Mouse (Mus musculus): ENCODE results near the gene 6030452D12Rik.

Gene 6030452D12Rik

GRCm38 (mm10) chr8:106500018-106500685 lies at the start of gene 6030452D12Rik:
6030452D12Rik (plus strand) TSS chr8:106500522.
- in situ Hi-C loops (cut with MboI; ENCODE audit: low pct_unique_long_range_greater_than_20kb in 1 of 2, low sequenced_read_pairs in 2 of 2, unreplicated experiment in 1 of 2): no loop called here

GRCm38 (mm10) chr8:106451301-106452085 lies 48.8 kb upstream of the 6030452D12Rik start:
- in situ Hi-C loops (cut with MboI; ENCODE audit: low pct_unique_long_range_greater_than_20kb in 1 of 2, low sequenced_read_pairs in 2 of 2, unreplicated experiment in 1 of 2): loop anchor here in 1 of 2 experiments (5.0 kb wide), 1 partner anchor 71 kb away; no protein-coding TSS in a partner anchor

- in situ Hi-C loops (cut with MboI; ENCODE audit: low pct_unique_long_range_greater_than_20kb in 1 of 2, low sequenced_read_pairs in 2 of 2, unreplicated experiment in 1 of 2): loop anchor here in 1 of 2 experiments (5.0 kb wide), 1 partner anchor 69 kb away; no protein-coding TSS in a partner anchor
Observed at GRCm38 (mm10) chr8:106452701-106453481, 47.4 kb upstream of the 6030452D12Rik start.

GRCm38 (mm10) chr8:106454036-106454435 lies 46.3 kb upstream of the 6030452D12Rik start:
- in situ Hi-C loops (cut with MboI; ENCODE audit: low pct_unique_long_range_greater_than_20kb in 1 of 2, low sequenced_read_pairs in 2 of 2, unreplicated experiment in 1 of 2): loop anchor here in 1 of 2 experiments (5.0 kb wide), 1 partner anchor 68 kb away; no protein-coding TSS in a partner anchor

GRCm38 (mm10) chr8:106462131-106462530 lies 38.2 kb upstream of the 6030452D12Rik start:
- in situ Hi-C loops (cut with MboI; ENCODE audit: low pct_unique_long_range_greater_than_20kb in 1 of 2, low sequenced_read_pairs in 2 of 2, unreplicated experiment in 1 of 2): no loop called here

GRCm38 (mm10) chr8:106463795-106464194 lies 36.5 kb upstream of the 6030452D12Rik start:
- in situ Hi-C loops (cut with MboI; ENCODE audit: low pct_unique_long_range_greater_than_20kb in 1 of 2, low sequenced_read_pairs in 2 of 2, unreplicated experiment in 1 of 2): no loop called here

GRCm38 (mm10) chr8:106469485-106469884 lies 30.8 kb upstream of the 6030452D12Rik start:
- in situ Hi-C loops (cut with MboI; ENCODE audit: low pct_unique_long_range_greater_than_20kb in 1 of 2, low sequenced_read_pairs in 2 of 2, unreplicated experiment in 1 of 2): no loop called here

GRCm38 (mm10) chr8:106474001-106474400 lies 26.3 kb upstream of the 6030452D12Rik start:
- in situ Hi-C loops (cut with MboI; ENCODE audit: low pct_unique_long_range_greater_than_20kb in 1 of 2, low sequenced_read_pairs in 2 of 2, unreplicated experiment in 1 of 2): no loop called here

- in situ Hi-C loops (cut with MboI; ENCODE audit: low pct_unique_long_range_greater_than_20kb in 1 of 2, low sequenced_read_pairs in 2 of 2, unreplicated experiment in 1 of 2): no loop called here
Observed at GRCm38 (mm10) chr8:106504241-106504640, 3.9 kb downstream of the 6030452D12Rik start.

- in situ Hi-C loops (cut with MboI; ENCODE audit: low pct_unique_long_range_greater_than_20kb in 1 of 2, low sequenced_read_pairs in 2 of 2, unreplicated experiment in 1 of 2): no loop called here
Observed at GRCm38 (mm10) chr8:106505328-106505965, 5.1 kb downstream of the 6030452D12Rik start.

GRCm38 (mm10) chr8:106506106-106506505 lies 5.8 kb downstream of the 6030452D12Rik start:
- in situ Hi-C loops (cut with MboI; ENCODE audit: low pct_unique_long_range_greater_than_20kb in 1 of 2, low sequenced_read_pairs in 2 of 2, unreplicated experiment in 1 of 2): no loop called here

GRCm38 (mm10) chr8:106507761-106508331 lies 7.5 kb downstream of the 6030452D12Rik start:
- in situ Hi-C loops (cut with MboI; ENCODE audit: low pct_unique_long_range_greater_than_20kb in 1 of 2, low sequenced_read_pairs in 2 of 2, unreplicated experiment in 1 of 2): no loop called here

GRCm38 (mm10) chr8:106508456-106508855 lies 8.1 kb downstream of the 6030452D12Rik start:
- in situ Hi-C loops (cut with MboI; ENCODE audit: low pct_unique_long_range_greater_than_20kb in 1 of 2, low sequenced_read_pairs in 2 of 2, unreplicated experiment in 1 of 2): no loop called here

GRCm38 (mm10) chr8:106509079-106509780 lies 8.9 kb downstream of the 6030452D12Rik start:
- in situ Hi-C loops (cut with MboI; ENCODE audit: low pct_unique_long_range_greater_than_20kb in 1 of 2, low sequenced_read_pairs in 2 of 2, unreplicated experiment in 1 of 2): no loop called here

GRCm38 (mm10) chr8:106510365-106510975 lies 10.1 kb downstream of the 6030452D12Rik start, which contains the start of gene Cdh3:
Cdh3 (plus strand) TSS chr8:106510891.
- in situ Hi-C loops (cut with MboI; ENCODE audit: low pct_unique_long_range_greater_than_20kb in 1 of 2, low sequenced_read_pairs in 2 of 2, unreplicated experiment in 1 of 2): no loop called here

GRCm38 (mm10) chr8:106511065-106511501 lies 10.8 kb downstream of the 6030452D12Rik start:
- in situ Hi-C loops (cut with MboI; ENCODE audit: low pct_unique_long_range_greater_than_20kb in 1 of 2, low sequenced_read_pairs in 2 of 2, unreplicated experiment in 1 of 2): no loop called here

- in situ Hi-C loops (cut with MboI; ENCODE audit: low pct_unique_long_range_greater_than_20kb in 1 of 2, low sequenced_read_pairs in 2 of 2, unreplicated experiment in 1 of 2): no loop called here
Observed at GRCm38 (mm10) chr8:106511531-106512041, 11.3 kb downstream of the 6030452D12Rik start.
